Mouse (Mus musculus) E14TG2a.4 (cell line): Measurements from ENCODE around the gene Krtap4-6.

Experiments
- CTCF ChIP-seq: conservative IDR thresholded peaks from 2 replicates; pipeline ENCODE4 v1.5.1; 2014; ENCODE audit warnings: low read length
- NANOG ChIP-seq: IDR thresholded peaks from 2 replicates; pipeline ENCODE4 v1.6.1; 2014; ENCODE audit warnings: borderline replicate concordance, low read length, mixed read lengths
- POU5F1 ChIP-seq: IDR thresholded peaks from 2 replicates; pipeline ENCODE4 v1.6.1; 2014; ENCODE audit warnings: low read length, borderline replicate concordance

- TF ChIP-seq CTCF = no peak
- no peak for TF ChIP-seq POU5F1
- TF ChIP-seq NANOG = no peak
These were observed 24.7 kb upstream of the Krtap4-6 start, which contains the start of gene Gm14190 for GRCm38 (mm10) chr11:99690463-99690862.
